Mouse (Mus musculus): Measurements from ENCODE around the gene Trio. TPM values are rescaled to one million over a fixed set of nuclear protein-coding genes. Genes with fewer than 3 reads are reported as not detected.
A peak's percentile ranks its signal among the peaks of the same experiment; 100 is the strongest.

The Trio gene
- polyA plus RNA-seq (2014; fragmentation: Nextera tagmentation; extraction: Ambion mirVana), result 45.4 and 47.7 TPM in 2 replicates

GRCm38 (mm10) chr15:28025447-28026166 lies at the start of gene Trio:
TSS of gene Trio (minus strand) at chr15:28025848.
- Histone ChIP-seq H3K4me1 (ENCODE audit: control insufficient read depth, insufficient read depth, low read length) (no peaks in the 10 kb centered on the region; the same call in 1 of the 2 replicates), H3K4me3 (ENCODE audit: low read depth, low read length) (peak within 1 kb of the TSS; percentile 95), H3K9me3 (replicated peaks; ENCODE audit: control insufficient read depth, low read length) (no peaks in the 10 kb centered on the region), H3K27ac (replicated peaks; ENCODE audit: low read depth, low read length) (peak within 1 kb of the TSS; percentile 95), H3K36me3 (replicated peaks; ENCODE audit: control insufficient read depth, insufficient read depth, low read depth, low read length) (no peaks in the 10 kb centered on the region), H3K4me2 (ENCODE audit: low read depth, low read length) (peak within 1 kb of the TSS; percentile 97), H3K9ac (replicated peaks; ENCODE audit: low read length) (peak within 1 kb of the TSS; percentile 96), H3K27me3 (ENCODE audit: control insufficient read depth, insufficient read depth, low read length) (no peaks in the 10 kb centered on the region)
- ATAC-seq (replicated peaks; ENCODE audit: insufficient number of reproducible peaks, low FRiP score, low TSS enrichment, low read depth) (peak; percentile 97), DNase-seq (ENCODE audit: low spot score) (peak; percentile 96)
- under 1% methylated on average over 76 of the region's 94 CpGs for WGBS

GRCm38 (mm10) chr15:28074416-28074970 lies 48.8 kb upstream of the Trio start:
- H3K4me3 ChIP-seq (ENCODE audit: low read depth, low read length), result no peak overlapping the region

GRCm38 (mm10) chr15:28071601-28072000 lies 46.0 kb upstream of the Trio start:
- no peaks in the 10 kb centered on the region for H3K36me3 ChIP-seq (replicated peaks; ENCODE audit: control insufficient read depth, insufficient read depth, low read depth, low read length)
- no peak for ATAC-seq (replicated peaks; ENCODE audit: insufficient number of reproducible peaks, low FRiP score, low TSS enrichment, low read depth)
- no peak for DNase-seq (ENCODE audit: low spot score)
- no peak overlapping the region for H3K4me2 ChIP-seq (ENCODE audit: low read depth, low read length)
- H3K9ac ChIP-seq (replicated peaks; ENCODE audit: low read length), result no peak overlapping the region
- 30% methylated on average over 7 of the region's 7 CpGs for WGBS
- H3K27me3 ChIP-seq (ENCODE audit: control insufficient read depth, insufficient read depth, low read length), result 0 out of 2 replicates have a peak, but pooled peaks cover 2% of the 10 kb centered on the region
- H3K4me1 ChIP-seq (ENCODE audit: control insufficient read depth, insufficient read depth, low read length), result no peaks in the 10 kb centered on the region
- no peak overlapping the region for H3K4me3 ChIP-seq (ENCODE audit: low read depth, low read length)
- H3K9me3 ChIP-seq (replicated peaks; ENCODE audit: control insufficient read depth, low read length), result no peaks in the 10 kb centered on the region
- H3K27ac ChIP-seq (replicated peaks; ENCODE audit: low read depth, low read length), result no peak overlapping the region

More at GRCm38 (mm10) chr15:28074416-28074970, 48.8 kb upstream of the Trio start:
- Histone ChIP-seq H3K9ac (replicated peaks; ENCODE audit: low read length) (no peak overlapping the region), H3K9me3 (replicated peaks; ENCODE audit: control insufficient read depth, low read length) (no peaks in the 10 kb centered on the region), H3K36me3 (replicated peaks; ENCODE audit: control insufficient read depth, insufficient read depth, low read depth, low read length) (no peaks in the 10 kb centered on the region), H3K27me3 (ENCODE audit: control insufficient read depth, insufficient read depth, low read length) (0 out of 2 replicates have a peak, but pooled peaks cover 2% of the 10 kb centered on the region), H3K4me1 (ENCODE audit: control insufficient read depth, insufficient read depth, low read length) (no peaks in the 10 kb centered on the region), H3K4me2 (ENCODE audit: low read depth, low read length) (no peak overlapping the region), H3K27ac (replicated peaks; ENCODE audit: low read depth, low read length) (no peak overlapping the region)
- ATAC-seq (replicated peaks; ENCODE audit: insufficient number of reproducible peaks, low FRiP score, low TSS enrichment, low read depth) (no peak), DNase-seq (ENCODE audit: low spot score) (no peak)
- WGBS, result 90% methylated on average over 4 of the region's 4 CpGs

DNA sequence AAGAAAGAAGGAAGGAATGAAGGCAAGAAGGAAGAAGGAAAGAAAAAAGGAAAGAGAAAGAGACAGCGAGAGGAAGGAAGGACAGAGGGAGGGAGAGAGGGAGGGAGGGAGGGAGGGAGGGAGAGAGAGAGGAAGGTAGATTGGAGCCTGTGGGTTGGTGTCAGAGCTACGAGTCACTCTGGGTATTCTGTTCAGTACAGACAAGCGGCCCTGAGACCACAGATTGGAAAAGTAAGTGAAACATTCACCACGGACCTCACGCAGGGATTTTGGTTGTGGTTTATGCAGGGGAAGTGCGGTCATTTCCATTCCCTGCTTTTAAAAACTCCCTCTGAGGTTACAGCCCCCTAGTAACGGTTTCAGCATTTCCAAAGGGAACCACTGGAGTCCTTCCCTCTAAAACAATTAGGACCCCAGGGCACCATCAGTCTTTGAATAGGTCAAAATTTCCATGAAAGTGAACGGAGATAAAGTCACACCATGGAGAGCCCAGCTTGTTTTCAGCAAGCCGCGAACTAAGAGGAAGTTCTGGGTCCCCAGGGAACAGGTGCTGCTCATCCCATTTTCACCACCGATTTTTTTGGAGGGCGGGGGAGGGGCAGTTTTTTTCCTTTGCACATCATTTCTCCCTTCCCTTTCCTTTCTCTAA lies 45.2 kb upstream of the Trio start:
- ATAC-seq (replicated peaks; ENCODE audit: insufficient number of reproducible peaks, low FRiP score, low TSS enrichment, low read depth) (no peak), DNase-seq (ENCODE audit: low spot score) (no peak)
- no peak overlapping the region for H3K4me2 ChIP-seq (ENCODE audit: low read depth, low read length)
- no peaks in the 10 kb centered on the region for H3K4me1 ChIP-seq (ENCODE audit: control insufficient read depth, insufficient read depth, low read length)
- 2% methylated on average over 12 of the region's 12 CpGs for WGBS
- H3K9me3 ChIP-seq (replicated peaks; ENCODE audit: control insufficient read depth, low read length), result no peaks in the 10 kb centered on the region
- 0 out of 2 replicates have a peak, but pooled peaks cover 2% of the 10 kb centered on the region for H3K27me3 ChIP-seq (ENCODE audit: control insufficient read depth, insufficient read depth, low read length)
- no peak overlapping the region for H3K27ac ChIP-seq (replicated peaks; ENCODE audit: low read depth, low read length)
- H3K36me3 ChIP-seq (replicated peaks; ENCODE audit: control insufficient read depth, insufficient read depth, low read depth, low read length), result no peaks in the 10 kb centered on the region
- H3K4me3 ChIP-seq (ENCODE audit: low read depth, low read length), result no peak overlapping the region
- no peak overlapping the region for H3K9ac ChIP-seq (replicated peaks; ENCODE audit: low read length)

- Histone ChIP-seq H3K9ac (replicated peaks; ENCODE audit: low read length) (no peak overlapping the region), H3K4me3 (ENCODE audit: low read depth, low read length) (no peak overlapping the region), H3K9me3 (replicated peaks; ENCODE audit: control insufficient read depth, low read length) (no peaks in the 10 kb centered on the region), H3K27me3 (ENCODE audit: control insufficient read depth, insufficient read depth, low read length) (0 out of 2 replicates have a peak, but pooled peaks cover 2% of the 10 kb centered on the region), H3K27ac (replicated peaks; ENCODE audit: low read depth, low read length) (no peak overlapping the region), H3K36me3 (replicated peaks; ENCODE audit: control insufficient read depth, insufficient read depth, low read depth, low read length) (no peaks in the 10 kb centered on the region), H3K4me1 (ENCODE audit: control insufficient read depth, insufficient read depth, low read length) (no peaks in the 10 kb centered on the region), H3K4me2 (ENCODE audit: low read depth, low read length) (no peak overlapping the region)
- DNase-seq (ENCODE audit: low spot score) (no peak), ATAC-seq (replicated peaks; ENCODE audit: insufficient number of reproducible peaks, low FRiP score, low TSS enrichment, low read depth) (no peak)
- WGBS, result 54% methylated on average over 5 of the region's 5 CpGs
These were observed 44.6 kb upstream of the Trio start for GRCm38 (mm10) chr15:28070221-28070620.

GRCm38 (mm10) chr15:28067373-28067772 lies 41.7 kb upstream of the Trio start:
- 0 out of 2 replicates have a peak, but pooled peaks cover 2% of the 10 kb centered on the region for H3K27me3 ChIP-seq (ENCODE audit: control insufficient read depth, insufficient read depth, low read length)
- H3K4me1 ChIP-seq (ENCODE audit: control insufficient read depth, insufficient read depth, low read length), result no peaks in the 10 kb centered on the region
- H3K4me2 ChIP-seq (ENCODE audit: low read depth, low read length), result no peak overlapping the region
- H3K36me3 ChIP-seq (replicated peaks; ENCODE audit: control insufficient read depth, insufficient read depth, low read depth, low read length), result no peaks in the 10 kb centered on the region
- ATAC-seq (replicated peaks; ENCODE audit: insufficient number of reproducible peaks, low FRiP score, low TSS enrichment, low read depth), result no peak
- DNase-seq (ENCODE audit: low spot score), result peak; percentile 19
- H3K27ac ChIP-seq (replicated peaks; ENCODE audit: low read depth, low read length), result no peak overlapping the region
- H3K9me3 ChIP-seq (replicated peaks; ENCODE audit: control insufficient read depth, low read length), result no peaks in the 10 kb centered on the region
- H3K9ac ChIP-seq (replicated peaks; ENCODE audit: low read length), result no peak overlapping the region
- no peak overlapping the region for H3K4me3 ChIP-seq (ENCODE audit: low read depth, low read length)

- Histone ChIP-seq H3K36me3 (replicated peaks; ENCODE audit: control insufficient read depth, insufficient read depth, low read depth, low read length) (no peaks in the 10 kb centered on the region), H3K9ac (replicated peaks; ENCODE audit: low read length) (no peak overlapping the region), H3K4me3 (ENCODE audit: low read depth, low read length) (no peak overlapping the region), H3K27me3 (ENCODE audit: control insufficient read depth, insufficient read depth, low read length) (0 out of 2 replicates have a peak, but pooled peaks cover 1% of the 10 kb centered on the region), H3K27ac (replicated peaks; ENCODE audit: low read depth, low read length) (no peak overlapping the region), H3K4me1 (ENCODE audit: control insufficient read depth, insufficient read depth, low read length) (no peaks in the 10 kb centered on the region), H3K9me3 (replicated peaks; ENCODE audit: control insufficient read depth, low read length) (no peaks in the 10 kb centered on the region), H3K4me2 (ENCODE audit: low read depth, low read length) (no peak overlapping the region)
- WGBS, result 94% methylated on average over 2 of the region's 2 CpGs
- ATAC-seq (replicated peaks; ENCODE audit: insufficient number of reproducible peaks, low FRiP score, low TSS enrichment, low read depth) (no peak), DNase-seq (ENCODE audit: low spot score) (no peak)
These were observed 40.8 kb upstream of the Trio start for GRCm38 (mm10) chr15:28066468-28066867.

GRCm38 (mm10) chr15:28065572-28065971 lies 39.9 kb upstream of the Trio start:
- no peak for ATAC-seq (replicated peaks; ENCODE audit: insufficient number of reproducible peaks, low FRiP score, low TSS enrichment, low read depth)
- no peaks in the 10 kb centered on the region for H3K9me3 ChIP-seq (replicated peaks; ENCODE audit: control insufficient read depth, low read length)
- H3K4me1 ChIP-seq (ENCODE audit: control insufficient read depth, insufficient read depth, low read length), result no peaks in the 10 kb centered on the region
- 73% methylated on average over 5 of the region's 5 CpGs for WGBS
- H3K9ac ChIP-seq (replicated peaks; ENCODE audit: low read length), result no peak overlapping the region
- no peak overlapping the region for H3K27ac ChIP-seq (replicated peaks; ENCODE audit: low read depth, low read length)
- H3K4me2 ChIP-seq (ENCODE audit: low read depth, low read length), result no peak overlapping the region
- no peaks in the 10 kb centered on the region for H3K27me3 ChIP-seq (ENCODE audit: control insufficient read depth, insufficient read depth, low read length)
- H3K4me3 ChIP-seq (ENCODE audit: low read depth, low read length), result no peak overlapping the region
- DNase-seq (ENCODE audit: low spot score), result no peak
- no peaks in the 10 kb centered on the region for H3K36me3 ChIP-seq (replicated peaks; ENCODE audit: control insufficient read depth, insufficient read depth, low read depth, low read length)
